Mouse (Mus musculus): ENCODE data around the gene Cct3.

GRCm38 (mm10) chr3:88276121-88276520, 20.8 kb upstream of the Cct3 start:
- TF ChIP-seq POLR2A (IDR thresholded peaks at IDR 0.05; ENCODE audit: low read depth, low read length) (no peak), CTCF (IDR thresholded peaks at IDR 0.05; ENCODE audit: borderline replicate concordance, insufficient read depth, low read length) (no peak)
